Mouse (Mus musculus): ENCODE measurements around the gene Capn12. TPM values are rescaled to one million over a fixed set of nuclear protein-coding genes. Genes with fewer than 3 reads are reported as not detected.

Gene Capn12
- polyA plus RNA-seq (2015; fragmentation: Nextera tagmentation; extraction: Ambion mirVana), result 0.33 and 0.52 TPM in 2 replicates

DNA sequence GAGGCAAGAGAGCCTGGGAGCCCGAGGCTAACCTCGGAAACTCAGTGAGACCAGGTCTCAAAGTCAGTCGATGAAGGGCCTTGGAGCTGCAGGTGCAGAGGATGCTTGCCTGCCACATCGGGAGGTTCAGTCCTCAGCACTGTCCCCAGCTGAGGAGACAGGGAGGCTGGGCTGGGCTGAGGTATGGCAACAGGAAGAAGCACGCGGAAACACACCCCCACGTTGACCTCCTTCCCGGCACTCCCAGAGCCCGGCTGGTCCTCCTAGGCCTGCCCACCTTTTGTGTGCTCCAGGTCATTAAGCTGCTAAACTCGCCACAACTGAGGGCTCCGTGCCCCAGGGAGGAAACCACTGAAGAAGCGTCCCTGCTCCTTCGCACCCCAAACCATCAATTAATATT, at the start of gene Capn12:
Gene Capn12 (plus strand): TSS at position 224 of the 400 bp plus-strand sequence.
- WGBS, result 44% methylated on average over 13 of the region's 13 CpGs
- Histone ChIP-seq H3K4me2 (no peak within 1 kb of the TSS), H3K27me3 (replicated peaks) (no peaks in the 10 kb centered on the region), H3K27ac (no peak within 1 kb of the TSS), H3K4me1 (no peaks in the 10 kb centered on the region), H3K36me3 (replicated peaks) (no peaks in the 10 kb centered on the region), H3K4me3 (no peak within 1 kb of the TSS), H3K9ac (no peak within 1 kb of the TSS), H3K9me3 (no peaks in the 10 kb centered on the region)
- no peak for ATAC-seq (replicated peaks)

DNA sequence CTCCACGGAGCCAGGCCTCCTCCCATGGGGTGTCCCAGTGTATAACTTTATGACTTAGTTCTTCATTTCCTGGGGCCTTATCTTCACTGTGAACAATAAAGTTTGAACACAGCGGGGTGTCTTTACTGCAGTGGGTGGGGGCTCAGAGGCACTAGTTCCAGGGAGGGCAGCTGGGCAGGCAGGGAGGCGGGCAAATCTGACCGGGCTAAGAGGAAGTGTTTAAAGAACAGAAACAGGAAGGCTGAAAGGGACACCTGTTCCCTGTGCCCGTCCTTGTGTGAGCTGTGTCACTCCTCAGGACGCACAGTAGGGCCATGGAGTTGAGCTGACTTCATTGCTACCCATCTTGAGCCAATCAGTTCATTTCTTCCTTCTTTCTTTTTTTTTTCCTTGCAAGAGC, 49.1 kb upstream of the Capn12 start:
- H3K27ac ChIP-seq, result no peak overlapping the region
- H3K9me3 ChIP-seq, result no peaks in the 10 kb centered on the region
- no peak overlapping the region for H3K9ac ChIP-seq
- H3K36me3 ChIP-seq (replicated peaks), result 0 out of 2 replicates have a peak, but pooled peaks cover 16% of the 10 kb centered on the region
- H3K4me1 ChIP-seq, result no peaks in the 10 kb centered on the region
- H3K27me3 ChIP-seq (replicated peaks), result no peaks in the 10 kb centered on the region
- no peak for ATAC-seq (replicated peaks)
- no peak overlapping the region for H3K4me2 ChIP-seq
- WGBS, result 74% methylated on average over 6 of the region's 6 CpGs
- H3K4me3 ChIP-seq, result no peak overlapping the region

GRCm38 (mm10) chr7:28833723-28834347, 47.4 kb upstream of the Capn12 start, which contains the start of gene Lgals4:
Gene Lgals4 (plus strand): TSS chr7:28833854.
- Histone ChIP-seq H3K36me3 (replicated peaks) (0 out of 2 replicates have a peak, but pooled peaks cover 16% of the 10 kb centered on the region), H3K4me1 (no peaks in the 10 kb centered on the region), H3K27me3 (replicated peaks) (no peaks in the 10 kb centered on the region), H3K9ac (no peak within 1 kb of the TSS), H3K4me2 (no peak within 1 kb of the TSS), H3K4me3 (no peak within 1 kb of the TSS), H3K27ac (no peak within 1 kb of the TSS), H3K9me3 (no peaks in the 10 kb centered on the region)
- 80% methylated on average over 6 of the region's 6 CpGs for WGBS
- ATAC-seq (replicated peaks), result no peak

GRCm38 (mm10) chr7:28836936-28837335, 44.3 kb upstream of the Capn12 start:
- Histone ChIP-seq H3K4me3 (no peak overlapping the region), H3K9ac (no peak overlapping the region), H3K9me3 (no peaks in the 10 kb centered on the region), H3K36me3 (replicated peaks) (no peaks in the 10 kb centered on the region), H3K4me2 (no peak overlapping the region), H3K27ac (no peak overlapping the region), H3K27me3 (replicated peaks) (no peaks in the 10 kb centered on the region), H3K4me1 (no peaks in the 10 kb centered on the region)
- WGBS, result 82% methylated on average over 5 of the region's 5 CpGs
- ATAC-seq (replicated peaks), result no peak

DNA sequence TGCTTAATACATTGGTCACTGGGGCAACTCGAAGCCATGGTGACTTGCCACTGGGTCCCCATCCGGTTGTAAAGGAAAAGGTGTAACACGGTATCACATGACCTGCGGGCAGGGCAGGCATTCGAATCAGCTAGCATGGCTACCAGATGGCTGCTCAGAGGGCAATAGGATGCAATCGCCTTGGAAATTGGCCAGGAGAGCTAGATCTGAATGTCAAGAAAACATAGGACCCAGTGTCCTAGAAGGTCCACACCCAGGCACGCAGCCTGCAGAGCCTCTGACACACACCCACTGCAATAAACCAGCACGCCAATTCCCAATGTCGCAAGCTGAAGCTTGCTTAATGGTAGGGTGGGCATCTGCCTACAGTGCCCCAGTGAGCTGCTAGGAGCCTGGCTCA, 42.9 kb upstream of the Capn12 start:
- Histone ChIP-seq H3K9ac (no peak overlapping the region), H3K27ac (no peak overlapping the region), H3K4me2 (no peak overlapping the region), H3K4me1 (no peaks in the 10 kb centered on the region), H3K36me3 (replicated peaks) (no peaks in the 10 kb centered on the region), H3K27me3 (replicated peaks) (no peaks in the 10 kb centered on the region), H3K4me3 (no peak overlapping the region), H3K9me3 (no peaks in the 10 kb centered on the region)
- ATAC-seq (replicated peaks), result no peak
- WGBS, result 91% methylated on average over 9 of the region's 9 CpGs

- no peaks in the 10 kb centered on the region for H3K4me1 ChIP-seq
- no peak overlapping the region for H3K9ac ChIP-seq
- H3K27me3 ChIP-seq (replicated peaks), result no peaks in the 10 kb centered on the region
- no peak overlapping the region for H3K4me3 ChIP-seq
- WGBS, result 82% methylated on average over 1 of the region's 1 CpGs
- no peaks in the 10 kb centered on the region for H3K9me3 ChIP-seq
- H3K27ac ChIP-seq, result no peak overlapping the region
- H3K36me3 ChIP-seq (replicated peaks), result no peaks in the 10 kb centered on the region
- no peak for ATAC-seq (replicated peaks)
- H3K4me2 ChIP-seq, result no peak overlapping the region
Measured at GRCm38 (mm10) chr7:28847273-28847672, 33.9 kb upstream of the Capn12 start.

- no peaks in the 10 kb centered on the region for H3K27me3 ChIP-seq (replicated peaks)
- WGBS, result 64% methylated on average over 1 of the region's 1 CpGs
Measured at GRCm38 (mm10) chr7:28849700-28850236, 31.5 kb upstream of the Capn12 start.

DNA sequence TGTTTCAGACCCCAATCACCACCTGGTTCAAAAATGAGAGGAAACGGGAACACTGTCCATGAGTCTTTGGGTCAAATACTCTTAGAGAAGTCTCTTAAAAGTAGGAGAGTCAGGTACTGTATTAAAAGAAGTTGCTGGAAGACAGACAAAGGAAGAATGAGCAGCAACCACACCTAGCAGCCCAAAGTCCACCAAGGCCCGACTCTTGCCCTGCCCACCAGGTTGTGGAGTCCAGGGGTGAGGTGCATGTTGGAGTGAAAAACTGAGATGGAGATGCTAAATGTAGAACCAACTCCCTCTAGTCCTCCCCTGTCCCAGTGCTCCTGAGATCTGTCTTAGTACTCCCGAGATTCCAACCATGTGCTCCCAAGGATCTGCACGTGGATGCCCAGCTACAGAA, 30.6 kb upstream of the Capn12 start:
- no peaks in the 10 kb centered on the region for H3K4me1 ChIP-seq
- no peaks in the 10 kb centered on the region for H3K27me3 ChIP-seq (replicated peaks)
- no peaks in the 10 kb centered on the region for H3K9me3 ChIP-seq
- 79% methylated on average over 4 of the region's 4 CpGs for WGBS
- ATAC-seq (replicated peaks), result no peak
- H3K9ac ChIP-seq, result no peak overlapping the region
- no peak overlapping the region for H3K4me2 ChIP-seq
- H3K36me3 ChIP-seq (replicated peaks), result no peaks in the 10 kb centered on the region
- no peak overlapping the region for H3K27ac ChIP-seq
- H3K4me3 ChIP-seq, result no peak overlapping the region

More at GRCm38 (mm10) chr7:28849700-28850236, 31.5 kb upstream of the Capn12 start:
- H3K4me2 ChIP-seq, result no peak overlapping the region
- no peak overlapping the region for H3K9ac ChIP-seq
- no peaks in the 10 kb centered on the region for H3K9me3 ChIP-seq
- no peak overlapping the region for H3K4me3 ChIP-seq
- no peak overlapping the region for H3K27ac ChIP-seq
- no peaks in the 10 kb centered on the region for H3K4me1 ChIP-seq
- no peaks in the 10 kb centered on the region for H3K36me3 ChIP-seq (replicated peaks)
- no peak for ATAC-seq (replicated peaks)

GRCm38 (mm10) chr7:28859953-28860352, 21.3 kb upstream of the Capn12 start:
- 90% methylated on average over 2 of the region's 2 CpGs for WGBS
- no peaks in the 10 kb centered on the region for H3K36me3 ChIP-seq (replicated peaks)
- no peaks in the 10 kb centered on the region for H3K4me1 ChIP-seq
- no peak for ATAC-seq (replicated peaks)
- H3K4me3 ChIP-seq, result no peak overlapping the region
- H3K9ac ChIP-seq, result no peak overlapping the region
- H3K9me3 ChIP-seq, result no peaks in the 10 kb centered on the region
- H3K27me3 ChIP-seq (replicated peaks), result no peaks in the 10 kb centered on the region
- H3K4me2 ChIP-seq, result no peak overlapping the region
- no peak overlapping the region for H3K27ac ChIP-seq

- H3K9me3 ChIP-seq, result no peaks in the 10 kb centered on the region
- H3K9ac ChIP-seq, result no peak overlapping the region
- H3K4me2 ChIP-seq, result no peak overlapping the region
- no peak overlapping the region for H3K4me3 ChIP-seq
- WGBS, result 82% methylated on average over 6 of the region's 6 CpGs
- H3K36me3 ChIP-seq (replicated peaks), result no peaks in the 10 kb centered on the region
- 0 out of 2 replicates have a peak, but pooled peaks cover 5% of the 10 kb centered on the region for H3K4me1 ChIP-seq
- ATAC-seq (replicated peaks), result no peak
- H3K27ac ChIP-seq, result no peak overlapping the region
- no peaks in the 10 kb centered on the region for H3K27me3 ChIP-seq (replicated peaks)
Measured at GRCm38 (mm10) chr7:28860898-28861297, 20.3 kb upstream of the Capn12 start.

DNA sequence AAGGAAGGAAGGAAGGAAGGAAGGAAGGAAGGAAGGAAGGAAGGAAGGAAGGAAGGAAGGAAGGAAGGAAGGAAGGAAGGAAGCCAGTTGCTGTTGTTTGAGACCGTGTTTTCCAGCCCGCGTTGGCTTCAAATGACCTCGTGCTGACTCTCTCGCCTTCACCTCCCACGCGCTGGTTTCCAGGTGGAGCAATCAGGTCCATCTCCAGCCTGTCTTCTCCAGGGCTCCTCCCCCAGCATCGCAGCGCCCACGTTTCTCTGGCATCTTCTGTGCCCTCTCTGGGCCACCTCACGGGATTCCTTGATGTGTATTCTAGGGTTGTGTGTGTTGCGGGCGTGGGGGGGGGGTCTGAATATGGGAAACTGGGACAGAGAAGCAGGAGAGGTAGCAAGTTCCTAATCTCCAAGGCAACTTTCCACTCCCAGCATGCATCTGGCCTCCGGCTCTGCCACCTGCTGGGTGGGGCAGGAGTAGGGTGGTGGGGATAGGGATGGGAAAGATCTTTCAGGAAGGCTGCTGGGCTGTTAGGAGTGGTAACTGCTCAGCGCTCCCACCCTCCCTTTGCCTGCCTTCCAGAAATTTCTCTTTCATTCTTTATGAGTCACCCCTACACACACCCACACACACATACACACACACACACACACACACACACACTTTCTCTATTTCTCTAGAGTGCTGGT, 18.3 kb upstream of the Capn12 start:
- Histone ChIP-seq H3K9me3 (no peaks in the 10 kb centered on the region), H3K36me3 (replicated peaks) (no peaks in the 10 kb centered on the region), H3K4me3 (no peak overlapping the region), H3K4me2 (no peak overlapping the region), H3K4me1 (0 out of 2 replicates have a peak, but pooled peaks cover 5% of the 10 kb centered on the region), H3K27ac (no peak overlapping the region), H3K9ac (no peak overlapping the region), H3K27me3 (replicated peaks) (no peaks in the 10 kb centered on the region)
- WGBS, result 85% methylated on average over 15 of the region's 15 CpGs
- no peak for ATAC-seq (replicated peaks)

GRCm38 (mm10) chr7:28863540-28863939, 17.7 kb upstream of the Capn12 start, which contains the start of gene Lgals7:
Gene Lgals7 (plus strand): TSS chr7:28863853.
- ATAC-seq (replicated peaks), result no peak
- H3K9ac ChIP-seq, result no peak within 1 kb of the TSS
- H3K27me3 ChIP-seq (replicated peaks), result no peaks in the 10 kb centered on the region
- 85% methylated on average over 6 of the region's 6 CpGs for WGBS
- H3K4me2 ChIP-seq, result no peak within 1 kb of the TSS
- no peak within 1 kb of the TSS for H3K27ac ChIP-seq
- 0 out of 2 replicates have a peak, but pooled peaks cover 5% of the 10 kb centered on the region for H3K4me1 ChIP-seq
- no peaks in the 10 kb centered on the region for H3K36me3 ChIP-seq (replicated peaks)
- H3K9me3 ChIP-seq, result no peaks in the 10 kb centered on the region
- H3K4me3 ChIP-seq, result no peak within 1 kb of the TSS

Measured in midbrain, embryonic 15.5 days (tissue).